Mouse (Mus musculus) retina, adult 2 months (tissue): ENCODE measurements around the gene Ddr1.
A peak's percentile ranks its signal among the peaks of the same experiment; 100 is the strongest.

Source experiments
- DNase-seq: peaks from one replicate; pipeline ENCODE4 v3.0.0-alpha.2; 2012; ENCODE audit warnings: low read depth, low spot score

The Ddr1 gene

GRCm38 (mm10) chr17:35635699-35636111 is 68.7 kb downstream of the Ddr1 start:
- DNase-seq: peak; percentile 46

GRCm38 (mm10) chr17:35635202-35635601 is 69.2 kb downstream of the Ddr1 start:
- no peak for DNase-seq

- no peak for DNase-seq
These were observed 70.4 kb downstream of the Ddr1 start for GRCm38 (mm10) chr17:35633992-35634391.
